Mouse (Mus musculus) bone marrow macrophage, adult 2 months (primary cell): ENCODE data around the gene Maml2. TPM values are rescaled to one million over a fixed set of nuclear protein-coding genes. Genes with fewer than 3 reads are reported as not detected.
"Not testable (repeated sequence)": the region's sequence is repeated elsewhere in the genome, so short reads cannot be mapped to it uniquely, and the experiment has no call there.

Source experiments
- H3K27ac ChIP-seq: 2 replicates; pipeline ENCODE4 v1.5.1; 2012; ENCODE audit warnings: low read depth, low read length; ENCODE audit not compliant: insufficient read depth
- H3K4me1 ChIP-seq: 2 replicates; pipeline ENCODE4 v1.6.1; 2012; ENCODE audit warnings: low read length; ENCODE audit not compliant: control insufficient read depth, insufficient read depth
- H3K4me3 ChIP-seq: 2 replicates; pipeline ENCODE4 v1.5.1; 2012; ENCODE audit warnings: mild to moderate bottlenecking, low read length, moderate library complexity; ENCODE audit not compliant: insufficient read depth
- CTCF ChIP-seq: IDR thresholded peaks from 2 replicates; pipeline ENCODE4 v1.5.1; 2012; ENCODE audit warnings: low read depth, mild to moderate bottlenecking, low read length, moderate library complexity
- POLR2A ChIP-seq: IDR thresholded peaks from 2 replicates; pipeline ENCODE4 v1.6.1; 2012; ENCODE audit warnings: mild to moderate bottlenecking, low read depth, low read length, borderline replicate concordance
- polyA plus RNA-seq: library from polyadenylated mRNA; stranded (reverse); fragments of >200 nt; gene quantifications from 2 replicates; pipeline ENCODE4 v1.2.4, GENCODE M21; 2012; ENCODE audit not compliant: missing spikeins, insufficient read depth, insufficient read length

Gene Maml2
- polyA plus RNA-seq, 1 experiment, result 9.3 TPM

- H3K4me3 ChIP-seq, result no peak overlapping the region
- no peaks in the 10 kb centered on the region for H3K4me1 ChIP-seq
- TF ChIP-seq POLR2A (no peak), CTCF (no peak)
- H3K27ac ChIP-seq, result no peak overlapping the region
Observed at GRCm38 (mm10) chr9:13697041-13697811, 399.5 kb downstream of the Maml2 start.

GRCm38 (mm10) chr9:13697869-13698268 is 400.1 kb downstream of the Maml2 start:
- H3K27ac ChIP-seq, result no peak overlapping the region
- H3K4me3 ChIP-seq, result no peak overlapping the region
- H3K4me1 ChIP-seq, result no peaks in the 10 kb centered on the region; the same call in 1 of the 2 replicates
- no peak for TF ChIP-seq CTCF
- no peak for TF ChIP-seq POLR2A

GRCm38 (mm10) chr9:13699061-13699780 is 401.5 kb downstream of the Maml2 start:
- no peak overlapping the region for H3K4me3 ChIP-seq
- TF ChIP-seq CTCF, result no peak

GRCm38 (mm10) chr9:13699781-13700116 is 402.0 kb downstream of the Maml2 start:
- Histone ChIP-seq H3K27ac (no peak overlapping the region), H3K4me1 (peaks cover 5% of the 10 kb centered on the region), H3K4me3 (no peak overlapping the region)
- no peak for TF ChIP-seq CTCF
- no peak for TF ChIP-seq POLR2A

More at GRCm38 (mm10) chr9:13699061-13699780, 401.5 kb downstream of the Maml2 start:
- Histone ChIP-seq H3K4me1 (peaks cover 5% of the 10 kb centered on the region), H3K27ac (no peak overlapping the region)

GRCm38 (mm10) chr9:13701773-13702172 is 404.0 kb downstream of the Maml2 start:
- Histone ChIP-seq H3K4me3 (no peak overlapping the region), H3K4me1 (peaks cover 5% of the 10 kb centered on the region), H3K27ac (no peak overlapping the region)
- no peak for TF ChIP-seq POLR2A
- TF ChIP-seq CTCF, result no peak

GRCm38 (mm10) chr9:13703100-13703499 is 405.3 kb downstream of the Maml2 start:
- peaks cover 5% of the 10 kb centered on the region for H3K4me1 ChIP-seq
- H3K27ac ChIP-seq, result no peak overlapping the region
- H3K4me3 ChIP-seq, result no peak overlapping the region
- TF ChIP-seq POLR2A (no peak), CTCF (no peak)

- TF ChIP-seq CTCF (no peak), POLR2A (no peak)
- no peak overlapping the region for H3K27ac ChIP-seq
- H3K4me3 ChIP-seq, result no peak overlapping the region
- peaks cover 5% of the 10 kb centered on the region for H3K4me1 ChIP-seq
Observed at GRCm38 (mm10) chr9:13704917-13705316, 407.2 kb downstream of the Maml2 start.

- TF ChIP-seq CTCF, result no peak
- no peak for TF ChIP-seq POLR2A
- H3K4me1 ChIP-seq, result peaks cover 5% of the 10 kb centered on the region
- no peak overlapping the region for H3K4me3 ChIP-seq
- H3K27ac ChIP-seq, result no peak overlapping the region
Observed at GRCm38 (mm10) chr9:13707066-13707555, 409.4 kb downstream of the Maml2 start.

GRCm38 (mm10) chr9:13709436-13709835 is 411.7 kb downstream of the Maml2 start:
- no peak overlapping the region for H3K4me3 ChIP-seq
- no peak for TF ChIP-seq CTCF
- H3K4me1 ChIP-seq, result no peaks in the 10 kb centered on the region
- no peak overlapping the region for H3K27ac ChIP-seq

GRCm38 (mm10) chr9:13715891-13716290 is 418.1 kb downstream of the Maml2 start:
- not testable (repeated sequence) for H3K4me3 ChIP-seq, H3K27ac ChIP-seq, H3K4me1 ChIP-seq
